Mouse (Mus musculus): ENCODE data around the gene Eepd1. TPM values are rescaled to one million over a fixed set of nuclear protein-coding genes. Genes with fewer than 3 reads are reported as not detected.

Eepd1 gene
- polyA plus RNA-seq, 1 experiment from 2014 or later, result 8.4 TPM

- H3K36me3 ChIP-seq (ENCODE audit: insufficient read depth), result no peaks in the 10 kb centered on the region
- no peak overlapping the region for H3K4me2 ChIP-seq
- H3K27ac ChIP-seq (ENCODE audit: low read depth), result no peak overlapping the region
- H3K27me3 ChIP-seq (ENCODE audit: insufficient read depth, low read length), result no peaks in the 10 kb centered on the region
- 57% methylated on average over 2 of the region's 2 CpGs for WGBS
- H3K9ac ChIP-seq, result no peak overlapping the region
- H3K4me1 ChIP-seq (ENCODE audit: insufficient read depth), result no peaks in the 10 kb centered on the region
- no peak for TF ChIP-seq CTCF (IDR thresholded peaks at IDR 0.05; ENCODE audit: low read depth)
- no peak; the same call in 1 of the 2 replicates for ATAC-seq (ENCODE audit: insufficient read depth)
- no peaks in the 10 kb centered on the region for H3K9me3 ChIP-seq (ENCODE audit: low read depth, low read length)
- no peak for DNase-seq
- no peak overlapping the region for H3K4me3 ChIP-seq (ENCODE audit: low read depth, low read length)
Observed at GRCm38 (mm10) chr9:25552532-25552931, 71.2 kb downstream of the Eepd1 start.

GRCm38 (mm10) chr9:25554246-25554803 lies 73.0 kb downstream of the Eepd1 start:
- no peak for TF ChIP-seq CTCF (IDR thresholded peaks at IDR 0.05; ENCODE audit: low read depth)
- Histone ChIP-seq H3K27me3 (ENCODE audit: insufficient read depth, low read length) (no peaks in the 10 kb centered on the region), H3K9ac (no peak overlapping the region), H3K9me3 (ENCODE audit: low read depth, low read length) (no peaks in the 10 kb centered on the region), H3K27ac (ENCODE audit: low read depth) (no peak overlapping the region), H3K4me2 (no peak overlapping the region), H3K4me1 (ENCODE audit: insufficient read depth) (no peaks in the 10 kb centered on the region), H3K36me3 (ENCODE audit: insufficient read depth) (no peaks in the 10 kb centered on the region), H3K4me3 (ENCODE audit: low read depth, low read length) (no peak overlapping the region)
- ATAC-seq (ENCODE audit: insufficient read depth) (no peak), DNase-seq (no peak)
- 57% methylated on average over 6 of the region's 6 CpGs for WGBS

- no peak for TF ChIP-seq CTCF (IDR thresholded peaks at IDR 0.05; ENCODE audit: low read depth)
- no peak for DNase-seq
- no peaks in the 10 kb centered on the region for H3K27me3 ChIP-seq (ENCODE audit: insufficient read depth, low read length)
- H3K9ac ChIP-seq, result no peak overlapping the region
- H3K27ac ChIP-seq (ENCODE audit: low read depth), result no peak overlapping the region
- H3K4me3 ChIP-seq (ENCODE audit: low read depth, low read length), result no peak overlapping the region
- ATAC-seq (ENCODE audit: insufficient read depth), result no peak
- 49% methylated on average over 6 of the region's 6 CpGs for WGBS
- no peaks in the 10 kb centered on the region for H3K4me1 ChIP-seq (ENCODE audit: insufficient read depth)
- no peaks in the 10 kb centered on the region for H3K9me3 ChIP-seq (ENCODE audit: low read depth, low read length)
- no peak overlapping the region for H3K4me2 ChIP-seq
- H3K36me3 ChIP-seq (ENCODE audit: insufficient read depth), result no peaks in the 10 kb centered on the region
Observed at GRCm38 (mm10) chr9:25555261-25555660, 73.9 kb downstream of the Eepd1 start.

GRCm38 (mm10) chr9:25556008-25556407 lies 74.7 kb downstream of the Eepd1 start:
- Histone ChIP-seq H3K4me2 (no peak overlapping the region), H3K36me3 (ENCODE audit: insufficient read depth) (no peaks in the 10 kb centered on the region), H3K4me3 (ENCODE audit: low read depth, low read length) (no peak overlapping the region), H3K9me3 (ENCODE audit: low read depth, low read length) (no peaks in the 10 kb centered on the region), H3K27ac (ENCODE audit: low read depth) (no peak overlapping the region), H3K27me3 (ENCODE audit: insufficient read depth, low read length) (no peaks in the 10 kb centered on the region), H3K4me1 (ENCODE audit: insufficient read depth) (no peaks in the 10 kb centered on the region), H3K9ac (no peak overlapping the region)
- 77% methylated on average over 3 of the region's 3 CpGs for WGBS
- ATAC-seq (ENCODE audit: insufficient read depth), result no peak
- DNase-seq, result no peak
- TF ChIP-seq CTCF (IDR thresholded peaks at IDR 0.05; ENCODE audit: low read depth), result no peak

GRCm38 (mm10) chr9:25557378-25557777 lies 76.0 kb downstream of the Eepd1 start:
- TF ChIP-seq CTCF (IDR thresholded peaks at IDR 0.05; ENCODE audit: low read depth), result no peak

GRCm38 (mm10) chr9:25558834-25559233 lies 77.5 kb downstream of the Eepd1 start:
- 76% methylated on average over 3 of the region's 3 CpGs for WGBS
- Histone ChIP-seq H3K27ac (ENCODE audit: low read depth) (no peak overlapping the region), H3K4me2 (no peak overlapping the region), H3K4me1 (ENCODE audit: insufficient read depth) (no peaks in the 10 kb centered on the region), H3K9me3 (ENCODE audit: low read depth, low read length) (no peaks in the 10 kb centered on the region), H3K27me3 (ENCODE audit: insufficient read depth, low read length) (no peaks in the 10 kb centered on the region), H3K4me3 (ENCODE audit: low read depth, low read length) (no peak overlapping the region), H3K36me3 (ENCODE audit: insufficient read depth) (no peaks in the 10 kb centered on the region), H3K9ac (no peak overlapping the region)
- TF ChIP-seq CTCF (IDR thresholded peaks at IDR 0.05; ENCODE audit: low read depth), result no peak
- ATAC-seq (ENCODE audit: insufficient read depth), result no peak
- no peak for DNase-seq

More at GRCm38 (mm10) chr9:25557378-25557777, 76.0 kb downstream of the Eepd1 start:
- ATAC-seq (ENCODE audit: insufficient read depth), result no peak
- Histone ChIP-seq H3K4me1 (ENCODE audit: insufficient read depth) (no peaks in the 10 kb centered on the region), H3K9ac (no peak overlapping the region), H3K27ac (ENCODE audit: low read depth) (no peak overlapping the region), H3K36me3 (ENCODE audit: insufficient read depth) (no peaks in the 10 kb centered on the region), H3K27me3 (ENCODE audit: insufficient read depth, low read length) (no peaks in the 10 kb centered on the region), H3K4me3 (ENCODE audit: low read depth, low read length) (no peak overlapping the region), H3K9me3 (ENCODE audit: low read depth, low read length) (no peaks in the 10 kb centered on the region), H3K4me2 (no peak overlapping the region)
- 85% methylated on average over 2 of the region's 2 CpGs for WGBS
- no peak for DNase-seq

- DNase-seq (peak; percentile 61), ATAC-seq (ENCODE audit: insufficient read depth) (no peak)
- Histone ChIP-seq H3K4me1 (ENCODE audit: insufficient read depth) (no peaks in the 10 kb centered on the region), H3K9me3 (ENCODE audit: low read depth, low read length) (no peaks in the 10 kb centered on the region), H3K4me3 (ENCODE audit: low read depth, low read length) (no peak overlapping the region), H3K27ac (ENCODE audit: low read depth) (no peak overlapping the region), H3K9ac (no peak overlapping the region), H3K4me2 (no peak overlapping the region), H3K36me3 (ENCODE audit: insufficient read depth) (no peaks in the 10 kb centered on the region), H3K27me3 (ENCODE audit: insufficient read depth, low read length) (no peaks in the 10 kb centered on the region)
- 68% methylated on average over 9 of the region's 9 CpGs for WGBS
- no peak for TF ChIP-seq CTCF (IDR thresholded peaks at IDR 0.05; ENCODE audit: low read depth)
Observed at GRCm38 (mm10) chr9:25560016-25560758, 78.8 kb downstream of the Eepd1 start.

Data from lung, embryonic 14.5 days (tissue).